Mouse (Mus musculus) gastrocnemius, postnatal 14 days (tissue): ENCODE results near the gene Gdf15. TPM values are rescaled to one million over a fixed set of nuclear protein-coding genes. Genes with fewer than 3 reads are reported as not detected.

ENCODE experiments used
- DNase-seq: peaks from one replicate; pipeline ENCODE4 v3.0.0; 2021; ENCODE audit warnings: mixed read lengths
- intact Hi-C: fragments of 180-260 bp; cut with DNase I; formaldehyde crosslinking; loops from one replicate; pipeline ENCODE4 v1.15.1; 2025; ENCODE audit warnings: low total_unique reads
- total RNA-seq, 2 experiments: library from RNA; stranded (reverse); gene quantifications; 2 replicates each; pipeline ENCODE4 v1.2.3; 2021

The Gdf15 gene
- total RNA-seq, 2 experiments from 2014 or later: not detected

GRCm38 (mm10) chr8:70609368-70609848 lies 22.8 kb downstream of the Gdf15 start:
- intact Hi-C loops: no loop called here
- DNase-seq: peak; percentile 93

- intact Hi-C loops: no loop called here
- no peak for DNase-seq
Measured at GRCm38 (mm10) chr8:70608749-70609367, 23.4 kb downstream of the Gdf15 start, which contains the start of gene Ssbp4. Gene Ssbp4 (minus strand): TSS chr8:70608872.

GRCm38 (mm10) chr8:70607898-70608748 lies 24.1 kb downstream of the Gdf15 start:
- DNase-seq: peak; percentile 50
- intact Hi-C loops: no loop called here

GRCm38 (mm10) chr8:70607603-70607897 lies 24.7 kb downstream of the Gdf15 start:
- no peak for DNase-seq
- intact Hi-C loops: no loop called here

- DNase-seq: no peak
- intact Hi-C loops: no loop called here
Measured at GRCm38 (mm10) chr8:70606780-70607602, 25.3 kb downstream of the Gdf15 start.

GRCm38 (mm10) chr8:70605871-70606779 lies 26.1 kb downstream of the Gdf15 start:
- intact Hi-C loops: no loop called here
- no peak for DNase-seq

- intact Hi-C loops: no loop called here
- no peak for DNase-seq
Measured at GRCm38 (mm10) chr8:70604558-70604957, 27.7 kb downstream of the Gdf15 start.

- intact Hi-C loops: no loop called here
- DNase-seq: no peak
Measured at GRCm38 (mm10) chr8:70602139-70602811, 30.0 kb downstream of the Gdf15 start.

- DNase-seq: peak; percentile 79
- intact Hi-C loops: no loop called here
Measured at GRCm38 (mm10) chr8:70601271-70601649, 31.0 kb downstream of the Gdf15 start.

- no peak for DNase-seq
- intact Hi-C loops: no loop called here
Measured at GRCm38 (mm10) chr8:70600473-70601270, 31.6 kb downstream of the Gdf15 start.

GRCm38 (mm10) chr8:70599507-70600290 lies 32.6 kb downstream of the Gdf15 start:
- intact Hi-C loops: no loop called here
- DNase-seq: no peak

- no peak for DNase-seq
- intact Hi-C loops: no loop called here
Measured at GRCm38 (mm10) chr8:70598722-70599121, 33.5 kb downstream of the Gdf15 start.

GRCm38 (mm10) chr8:70598283-70598682 lies 34.0 kb downstream of the Gdf15 start:
- peak; percentile 80 for DNase-seq
- intact Hi-C loops: no loop called here

- intact Hi-C loops: no loop called here
- no peak for DNase-seq
Measured at GRCm38 (mm10) chr8:70597417-70598272, 34.6 kb downstream of the Gdf15 start.

- no peak for DNase-seq
- intact Hi-C loops: no loop called here
Measured at GRCm38 (mm10) chr8:70596775-70597416, 35.4 kb downstream of the Gdf15 start.

GRCm38 (mm10) chr8:70596216-70596615 lies 36.0 kb downstream of the Gdf15 start:
- intact Hi-C loops: no loop called here
- DNase-seq: no peak
